Mouse (Mus musculus): ENCODE measurements around the gene Mt4. TPM values are rescaled to one million over a fixed set of nuclear protein-coding genes. Genes with fewer than 3 reads are reported as not detected.

The Mt4 gene
- polyA plus RNA-seq, 1 experiment = not detected

GRCm38 (mm10) chr8:94118776-94119430 lies 18.1 kb upstream of the Mt4 start:
- no peak overlapping the region for H3K4me3 ChIP-seq (ENCODE audit: extremely low read depth, insufficient read depth, insufficient read length)
- no peaks in the 10 kb centered on the region for H3K4me1 ChIP-seq (ENCODE audit: control insufficient read depth, insufficient read depth, insufficient read length)
- DNase-seq (ENCODE audit: low read depth in 1 of 2, low spot score in 2 of 2) = no peak
- 62% methylated on average over 6 of the region's 6 CpGs for WGBS
- H3K27me3 ChIP-seq (ENCODE audit: control insufficient read depth, insufficient read depth, low read length) = no peaks in the 10 kb centered on the region
- TF ChIP-seq POLR2A (IDR thresholded peaks at IDR 0.05; ENCODE audit: low read depth, low read length) (no peak), CTCF (IDR thresholded peaks at IDR 0.05; ENCODE audit: extremely low read depth, insufficient read depth, insufficient read length, insufficient replicate concordance) (no peak)
- H3K27ac ChIP-seq (ENCODE audit: insufficient read depth, low read length) = no peak overlapping the region
- no peaks in the 10 kb centered on the region for H3K36me3 ChIP-seq (ENCODE audit: control insufficient read depth, insufficient read depth, low read length)

DNA sequence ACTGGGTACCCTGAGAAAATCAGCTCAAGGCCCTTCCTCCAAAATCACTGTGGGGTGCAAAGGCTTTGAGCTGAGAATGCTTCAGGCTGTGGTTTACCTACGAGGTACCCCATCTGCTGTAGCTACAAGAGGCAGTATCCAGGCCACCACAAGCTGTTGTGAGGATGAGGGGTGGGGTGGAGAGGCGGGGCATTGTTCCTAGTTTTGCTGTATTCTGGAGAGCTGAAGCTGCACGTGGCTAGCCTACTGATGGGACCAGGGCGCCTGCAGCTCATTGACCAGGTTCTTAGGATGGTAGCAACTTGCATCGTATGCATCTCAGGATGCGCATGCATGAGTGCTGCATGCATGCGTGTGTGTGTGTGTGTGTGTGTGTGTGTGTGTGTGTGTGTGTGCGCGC lies 15.4 kb upstream of the Mt4 start:
- no peak for DNase-seq (ENCODE audit: low read depth in 1 of 2, low spot score in 2 of 2)
- 78% methylated on average over 9 of the region's 9 CpGs for WGBS
- TF ChIP-seq POLR2A (IDR thresholded peaks at IDR 0.05; ENCODE audit: low read depth, low read length) (no peak), CTCF (IDR thresholded peaks at IDR 0.05; ENCODE audit: extremely low read depth, insufficient read depth, insufficient read length, insufficient replicate concordance) (no peak)
- Histone ChIP-seq H3K4me3 (ENCODE audit: extremely low read depth, insufficient read depth, insufficient read length) (no peak overlapping the region), H3K27me3 (ENCODE audit: control insufficient read depth, insufficient read depth, low read length) (no peaks in the 10 kb centered on the region), H3K36me3 (ENCODE audit: control insufficient read depth, insufficient read depth, low read length) (no peaks in the 10 kb centered on the region), H3K4me1 (ENCODE audit: control insufficient read depth, insufficient read depth, insufficient read length) (no peaks in the 10 kb centered on the region), H3K27ac (ENCODE audit: insufficient read depth, low read length) (no peak overlapping the region)

DNA sequence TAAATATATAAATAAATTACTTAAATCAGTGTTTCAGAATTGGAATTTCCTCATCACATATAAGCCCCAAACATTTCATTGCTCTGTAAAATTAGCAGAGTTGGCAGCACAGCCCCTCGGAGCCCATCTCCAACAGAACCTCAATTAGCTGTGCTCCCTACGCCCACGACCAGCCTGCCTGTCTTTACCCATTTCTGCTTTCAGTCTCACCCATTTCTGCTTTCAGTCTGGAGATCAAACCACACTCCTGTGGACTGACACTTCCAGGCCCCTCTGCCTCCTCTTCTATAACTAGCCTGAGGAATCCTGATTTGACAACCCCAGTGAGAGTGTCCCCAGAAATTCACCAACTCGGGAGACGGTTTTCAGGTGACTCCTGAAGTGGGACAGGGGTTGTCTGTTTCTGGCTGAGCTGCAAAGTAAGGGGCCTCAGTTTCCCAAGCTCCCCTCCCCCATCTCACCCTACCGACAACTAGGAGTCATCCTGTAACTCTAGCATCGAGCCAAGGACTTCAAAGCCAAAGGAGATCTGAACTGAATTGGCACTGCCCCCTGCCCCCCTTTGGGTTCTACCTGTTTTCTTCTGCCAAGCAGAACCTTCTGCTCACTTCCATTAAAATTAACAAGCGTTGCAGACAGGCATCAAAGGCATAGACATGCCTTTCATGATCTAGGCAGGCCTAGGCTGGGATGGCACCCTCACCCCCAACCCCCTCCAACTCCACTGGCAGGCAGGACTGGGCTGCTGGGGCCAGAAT lies 14.1 kb upstream of the Mt4 start:
- WGBS = 48% methylated on average over 8 of the region's 8 CpGs
- Histone ChIP-seq H3K4me3 (ENCODE audit: extremely low read depth, insufficient read depth, insufficient read length) (no peak overlapping the region), H3K27ac (ENCODE audit: insufficient read depth, low read length) (no peak overlapping the region), H3K27me3 (ENCODE audit: control insufficient read depth, insufficient read depth, low read length) (no peaks in the 10 kb centered on the region), H3K36me3 (ENCODE audit: control insufficient read depth, insufficient read depth, low read length) (no peaks in the 10 kb centered on the region), H3K4me1 (ENCODE audit: control insufficient read depth, insufficient read depth, insufficient read length) (no peaks in the 10 kb centered on the region)
- DNase-seq (ENCODE audit: low read depth in 1 of 2, low spot score in 2 of 2) = no peak
- TF ChIP-seq CTCF (IDR thresholded peaks at IDR 0.05; ENCODE audit: extremely low read depth, insufficient read depth, insufficient read length, insufficient replicate concordance) (no peak), POLR2A (IDR thresholded peaks at IDR 0.05; ENCODE audit: low read depth, low read length) (no peak)

- H3K36me3 ChIP-seq (ENCODE audit: control insufficient read depth, insufficient read depth, low read length) = no peaks in the 10 kb centered on the region
- TF ChIP-seq CTCF (IDR thresholded peaks at IDR 0.05; ENCODE audit: extremely low read depth, insufficient read depth, insufficient read length, insufficient replicate concordance) (no peak), POLR2A (IDR thresholded peaks at IDR 0.05; ENCODE audit: low read depth, low read length) (no peak)
- H3K27ac ChIP-seq (ENCODE audit: insufficient read depth, low read length) = no peak overlapping the region
- no peak overlapping the region for H3K4me3 ChIP-seq (ENCODE audit: extremely low read depth, insufficient read depth, insufficient read length)
- DNase-seq (ENCODE audit: low read depth in 1 of 2, low spot score in 2 of 2) = no peak
- H3K27me3 ChIP-seq (ENCODE audit: control insufficient read depth, insufficient read depth, low read length) = no peaks in the 10 kb centered on the region
- 81% methylated on average over 6 of the region's 6 CpGs for WGBS
- no peaks in the 10 kb centered on the region for H3K4me1 ChIP-seq (ENCODE audit: control insufficient read depth, insufficient read depth, insufficient read length)
Measured at GRCm38 (mm10) chr8:94127711-94128110, 9.3 kb upstream of the Mt4 start.

DNA sequence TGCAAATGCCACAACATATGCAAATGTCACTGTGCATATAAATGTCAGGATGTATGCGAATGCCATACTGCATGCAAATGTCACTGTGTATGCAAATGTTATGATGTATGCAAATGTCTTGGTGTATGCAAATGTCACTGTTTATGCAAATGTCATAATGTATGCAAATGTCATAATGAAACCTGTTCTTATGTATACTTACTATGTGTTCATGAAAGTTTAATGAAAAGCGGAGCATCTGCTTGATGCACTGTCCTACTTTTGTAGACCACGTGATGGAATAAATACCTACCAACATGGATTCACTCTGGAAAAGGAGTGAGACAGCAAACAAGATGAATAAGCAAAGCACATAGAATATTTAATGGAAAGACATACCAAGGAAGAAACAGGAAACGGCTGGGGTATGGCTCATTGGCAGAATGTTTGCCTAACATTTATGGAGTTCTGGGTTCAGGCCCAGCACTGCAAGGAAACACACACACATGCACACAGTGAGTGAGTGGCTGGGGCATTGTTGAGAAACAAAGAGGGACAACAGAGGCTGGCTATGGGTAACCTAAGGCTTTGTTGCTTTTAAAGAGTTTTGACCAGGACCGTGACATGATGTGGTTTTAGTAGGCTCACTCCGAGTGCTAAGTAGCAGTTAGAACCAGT lies 7.7 kb upstream of the Mt4 start:
- no peak overlapping the region for H3K27ac ChIP-seq (ENCODE audit: insufficient read depth, low read length)
- H3K36me3 ChIP-seq (ENCODE audit: control insufficient read depth, insufficient read depth, low read length) = no peaks in the 10 kb centered on the region
- H3K4me1 ChIP-seq (ENCODE audit: control insufficient read depth, insufficient read depth, insufficient read length) = no peaks in the 10 kb centered on the region
- TF ChIP-seq CTCF (IDR thresholded peaks at IDR 0.05; ENCODE audit: extremely low read depth, insufficient read depth, insufficient read length, insufficient replicate concordance) = no peak
- no peak for TF ChIP-seq POLR2A (IDR thresholded peaks at IDR 0.05; ENCODE audit: low read depth, low read length)
- H3K4me3 ChIP-seq (ENCODE audit: extremely low read depth, insufficient read depth, insufficient read length) = no peak overlapping the region
- DNase-seq (ENCODE audit: low read depth in 1 of 2, low spot score in 2 of 2) = no peak
- no peaks in the 10 kb centered on the region for H3K27me3 ChIP-seq (ENCODE audit: control insufficient read depth, insufficient read depth, low read length)
- 93% methylated on average over 6 of the region's 6 CpGs for WGBS

DNA sequence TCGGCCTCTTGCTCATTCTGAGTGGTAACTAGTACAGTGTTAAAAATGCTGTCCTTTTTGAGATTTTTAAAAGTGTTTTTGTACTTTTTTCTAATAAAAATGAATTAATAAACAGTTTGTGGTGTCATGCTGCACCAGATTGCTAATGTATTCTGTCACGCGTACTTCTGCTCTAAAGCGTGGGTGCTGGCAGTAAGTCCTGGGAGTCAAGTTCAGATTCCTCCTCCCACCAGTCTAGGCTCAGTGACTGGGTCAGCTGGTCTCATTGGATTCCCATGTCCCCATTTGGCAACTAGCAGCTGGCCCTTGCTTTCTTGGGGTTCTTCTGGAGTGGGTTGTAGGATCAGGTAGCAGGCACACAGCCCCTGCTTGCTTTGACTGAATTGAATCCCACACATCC lies 6.9 kb upstream of the Mt4 start:
- TF ChIP-seq POLR2A (IDR thresholded peaks at IDR 0.05; ENCODE audit: low read depth, low read length) (no peak), CTCF (IDR thresholded peaks at IDR 0.05; ENCODE audit: extremely low read depth, insufficient read depth, insufficient read length, insufficient replicate concordance) (no peak)
- no peak for DNase-seq (ENCODE audit: low read depth in 1 of 2, low spot score in 2 of 2)
- no peaks in the 10 kb centered on the region for H3K4me1 ChIP-seq (ENCODE audit: control insufficient read depth, insufficient read depth, insufficient read length)
- H3K27me3 ChIP-seq (ENCODE audit: control insufficient read depth, insufficient read depth, low read length) = no peaks in the 10 kb centered on the region
- no peak overlapping the region for H3K27ac ChIP-seq (ENCODE audit: insufficient read depth, low read length)
- no peak overlapping the region for H3K4me3 ChIP-seq (ENCODE audit: extremely low read depth, insufficient read depth, insufficient read length)
- no peaks in the 10 kb centered on the region for H3K36me3 ChIP-seq (ENCODE audit: control insufficient read depth, insufficient read depth, low read length)
- 90% methylated on average over 4 of the region's 4 CpGs for WGBS
